ENCODE assay signal across 25 mouse cellular contexts in the genomic region with DNA sequence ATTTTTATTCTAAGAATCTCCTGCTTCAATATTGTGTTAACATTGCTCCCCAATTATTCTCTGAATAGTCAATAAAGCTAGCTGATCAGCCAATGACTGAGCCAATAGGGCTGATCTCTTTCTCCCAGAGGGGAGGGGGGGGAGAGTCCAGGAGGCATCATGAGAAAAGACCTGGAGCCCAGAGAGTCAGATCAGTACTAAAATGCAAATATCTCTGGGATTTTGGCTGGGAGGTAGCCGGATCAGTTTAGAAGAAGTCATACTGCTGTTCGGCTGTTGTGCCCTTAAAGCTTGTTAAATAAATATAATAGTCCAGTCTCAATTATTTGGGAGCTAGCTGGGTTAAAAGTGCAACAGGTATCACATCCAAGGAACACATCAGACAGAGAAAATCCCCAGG.
"Had no signal": no experiment of that assay in that cellular context is flagged by ENCODE, and none has a peak within 500 bp of the region (broad histone marks: within the 10 kb centered on the region; RNA-seq: fewer than 3 reads in every experiment).

No protein-coding gene starts in this region.

- H3K4me3 ChIP-seq: embryonic facial prominence, embryonic 10.5 days; embryonic facial prominence, embryonic 12.5 days; embryonic facial prominence, embryonic 13.5 days; embryonic facial prominence, embryonic 15.5 days; erythroblast, embryonic 14.5 days; forebrain, embryonic 10.5 days; forebrain, embryonic 12.5 days; forebrain, embryonic 13.5 days; forebrain, embryonic 15.5 days; heart, adult 2 months; heart, embryonic 10.5 days had no signal

- H3K9ac ChIP-seq: embryonic facial prominence, embryonic 12.5 days; embryonic facial prominence, embryonic 13.5 days; embryonic facial prominence, embryonic 15.5 days; forebrain, embryonic 12.5 days; forebrain, embryonic 13.5 days; forebrain, embryonic 15.5 days; forebrain, postnatal 0 days had no signal

- H3K4me2 ChIP-seq: embryonic facial prominence, embryonic 12.5 days; embryonic facial prominence, embryonic 13.5 days; embryonic facial prominence, embryonic 15.5 days; forebrain, embryonic 12.5 days; forebrain, embryonic 13.5 days; forebrain, embryonic 15.5 days had no signal

- H3K9me3 ChIP-seq: embryonic facial prominence, embryonic 10.5 days; embryonic facial prominence, embryonic 12.5 days; embryonic facial prominence, embryonic 13.5 days; embryonic facial prominence, embryonic 15.5 days; forebrain, embryonic 10.5 days; forebrain, embryonic 12.5 days; forebrain, embryonic 13.5 days; forebrain, embryonic 15.5 days; heart, embryonic 10.5 days had no signal

- H3K27me3 ChIP-seq: embryonic facial prominence, embryonic 12.5 days; embryonic facial prominence, embryonic 13.5 days; embryonic facial prominence, embryonic 15.5 days; forebrain, embryonic 12.5 days; forebrain, embryonic 13.5 days; forebrain, embryonic 15.5 days had no signal

- H3K27ac ChIP-seq: embryonic facial prominence, embryonic 10.5 days; embryonic facial prominence, embryonic 12.5 days; embryonic facial prominence, embryonic 13.5 days; embryonic facial prominence, embryonic 15.5 days; forebrain, embryonic 10.5 days; forebrain, embryonic 12.5 days; forebrain, embryonic 13.5 days; forebrain, embryonic 15.5 days; heart, embryonic 10.5 days had no signal

- DNase-seq: cerebellum, adult 8-10 months; cerebellum, adult 9-10 months; cerebellum, adult 9-11 months; cerebellum, postnatal 10 days; cerebellum, postnatal 14 days; cerebellum, postnatal 25 days; cerebellum, postnatal 36 days; embryo, embryonic 11 days; forebrain, postnatal 0 days; gastrocnemius, postnatal 10 days; gastrocnemius, postnatal 14 days; gastrocnemius, postnatal 25 days; gastrocnemius, postnatal 36 days; heart, adult 11 months; heart, adult 2 months had no signal

- H3K36me3 ChIP-seq: embryonic facial prominence, embryonic 10.5 days; embryonic facial prominence, embryonic 12.5 days; embryonic facial prominence, embryonic 13.5 days; embryonic facial prominence, embryonic 15.5 days; forebrain, embryonic 10.5 days; forebrain, embryonic 12.5 days; forebrain, embryonic 15.5 days; heart, embryonic 10.5 days had no signal
